Mouse (Mus musculus) forebrain, embryonic 12.5 days (tissue): ENCODE measurements at regions not wholly inside any gene's neighbourhood (a gene's known extent, or its start where the extent isn't known, plus 50 kb on each side); places are given as distances from the start of the nearest gene placed in this dataset.

Experiments used
- ATAC-seq: fragments of 200-750 bp; cut with Nextera tagmentation; 2 replicates; pipeline ENCODE4 v1.8.0; 2017; ENCODE audit warnings: moderate TSS enrichment; ENCODE audit not compliant: low FRiP score
- H3K27ac ChIP-seq: fragments of 300-500 bp; sonication (generic); 2 replicates; pipeline ENCODE4 v1.5.1; 2016; ENCODE audit warnings: mild to moderate bottlenecking
- H3K27me3 ChIP-seq: fragments of 300-500 bp; sonication (generic); 2 replicates; pipeline ENCODE4 v1.6.1; 2016; ENCODE audit warnings: mild to moderate bottlenecking
- H3K36me3 ChIP-seq: fragments of 300-500 bp; sonication (generic); replicated peaks from 2 replicates; pipeline ENCODE4 v1.6.1; 2016; ENCODE audit warnings: mild to moderate bottlenecking
- H3K4me1 ChIP-seq: fragments of 300-500 bp; sonication (generic); 2 replicates; pipeline ENCODE4 v1.6.1; 2016
- H3K4me2 ChIP-seq: fragments of 300-500 bp; sonication (generic); 2 replicates; pipeline ENCODE4 v1.6.1; 2016; ENCODE audit warnings: mild to moderate bottlenecking, moderate library complexity
- H3K4me3 ChIP-seq: fragments of 300-500 bp; sonication (generic); replicated peaks from 2 replicates; pipeline ENCODE4 v1.5.1; 2016; ENCODE audit warnings: mild to moderate bottlenecking
- H3K9ac ChIP-seq: fragments of 300-500 bp; sonication (generic); 2 replicates; pipeline ENCODE4 v1.6.1; 2016; ENCODE audit warnings: mild to moderate bottlenecking
- H3K9me3 ChIP-seq: fragments of 300-500 bp; sonication (generic); 2 replicates; pipeline ENCODE4 v1.6.1; 2016
- WGBS: fragments of 180-500 bp; shearing (Covaris S2); methylation state at CpG from one replicate; pipeline ENCODE4 v1.1.7; 2016; 5-methylcytosine and 5-hydroxymethylcytosine counted together

- Histone ChIP-seq H3K9ac (no peak overlapping the region), H3K4me3 (no peak overlapping the region), H3K4me2 (no peak overlapping the region), H3K27ac (no peak overlapping the region), H3K36me3 (no peaks in the 10 kb centered on the region), H3K27me3 (no peaks in the 10 kb centered on the region), H3K4me1 (no peaks in the 10 kb centered on the region), H3K9me3 (peaks cover 12% of the 10 kb centered on the region)
- WGBS: 84% methylated on average over 7 of the region's 7 CpGs
- ATAC-seq: no peak
Measured at GRCm38 (mm10) chr19:56086413-56087083, 200.4 kb upstream of the Habp2 start.

DNA sequence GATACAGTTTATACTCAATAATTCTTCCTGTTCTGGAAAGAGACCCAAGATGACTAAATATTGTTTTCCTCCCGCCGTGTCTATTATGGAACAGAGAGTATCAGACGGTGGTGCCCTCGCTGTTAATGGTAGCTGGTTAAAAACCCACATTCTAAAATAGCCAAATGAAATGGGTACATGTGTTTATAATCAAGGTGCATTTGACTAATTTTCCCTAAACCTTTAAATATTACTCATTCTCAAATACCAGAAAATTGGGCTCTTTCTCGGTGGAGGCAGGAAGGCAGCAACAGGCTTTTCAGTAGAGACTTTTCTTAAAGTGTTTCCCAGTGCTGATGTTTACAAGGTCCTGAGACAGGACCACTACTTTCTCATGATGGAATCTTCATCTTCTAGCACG lies 199.8 kb upstream of the Habp2 start:
- Histone ChIP-seq H3K9ac (no peak overlapping the region), H3K4me2 (no peak overlapping the region), H3K9me3 (peaks cover 12% of the 10 kb centered on the region), H3K4me1 (no peaks in the 10 kb centered on the region), H3K27ac (no peak overlapping the region), H3K36me3 (no peaks in the 10 kb centered on the region), H3K4me3 (no peak overlapping the region), H3K27me3 (no peaks in the 10 kb centered on the region)
- 85% methylated on average over 6 of the region's 6 CpGs for WGBS
- no peak for ATAC-seq

DNA sequence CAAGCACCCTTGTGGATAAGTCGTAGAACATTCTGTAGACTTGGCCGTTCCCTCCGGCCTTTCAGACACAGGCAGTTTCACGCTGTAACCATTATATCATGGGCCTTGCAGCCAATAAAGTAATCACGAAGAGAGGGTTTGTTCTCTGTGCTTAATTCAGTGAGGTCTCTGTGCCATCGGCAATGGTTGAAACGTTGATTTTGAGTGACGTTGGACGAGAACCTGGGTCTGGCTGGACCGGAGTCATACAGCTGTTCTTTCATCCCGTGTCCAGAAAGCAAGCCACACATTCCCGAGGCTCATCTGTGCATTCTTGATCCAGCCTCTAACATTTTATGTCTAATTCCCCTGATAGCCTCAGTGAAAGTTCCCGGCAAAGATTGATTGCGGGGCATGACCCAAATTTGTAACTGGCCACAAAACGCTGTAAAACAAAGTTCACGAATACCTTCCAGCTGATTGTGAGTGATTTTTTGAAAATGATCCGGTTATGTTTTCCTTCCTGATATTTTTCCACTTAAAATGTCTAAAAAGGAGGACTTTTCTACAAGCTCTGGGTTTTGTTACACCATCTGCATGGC lies 197.1 kb upstream of the Habp2 start:
- Histone ChIP-seq H3K27me3 (peaks cover 5% of the 10 kb centered on the region; the same call in 1 of the 2 replicates), H3K9me3 (no peaks in the 10 kb centered on the region), H3K4me2 (no peak overlapping the region), H3K9ac (no peak overlapping the region), H3K27ac (no peak overlapping the region), H3K4me1 (no peaks in the 10 kb centered on the region), H3K36me3 (no peaks in the 10 kb centered on the region), H3K4me3 (no peak overlapping the region)
- 95% methylated on average over 17 of the region's 17 CpGs for WGBS
- ATAC-seq: no peak

- no peak for ATAC-seq
- no peaks in the 10 kb centered on the region for H3K4me1 ChIP-seq
- no peak overlapping the region for H3K4me2 ChIP-seq
- H3K27ac ChIP-seq: no peak overlapping the region
- H3K9me3 ChIP-seq: no peaks in the 10 kb centered on the region
- WGBS: 94% methylated on average over 5 of the region's 5 CpGs
- H3K4me3 ChIP-seq: no peak overlapping the region
- H3K9ac ChIP-seq: no peak overlapping the region
- peaks cover 5% of the 10 kb centered on the region; the same call in 1 of the 2 replicates for H3K27me3 ChIP-seq
- no peaks in the 10 kb centered on the region for H3K36me3 ChIP-seq
Measured at GRCm38 (mm10) chr19:56091581-56091980, 195.4 kb upstream of the Habp2 start.

GRCm38 (mm10) chr19:56095873-56096272 lies 191.1 kb upstream of the Habp2 start:
- no peaks in the 10 kb centered on the region for H3K36me3 ChIP-seq
- no peak overlapping the region for H3K4me3 ChIP-seq
- H3K9me3 ChIP-seq: no peaks in the 10 kb centered on the region
- 89% methylated on average over 6 of the region's 6 CpGs for WGBS
- H3K27ac ChIP-seq: no peak overlapping the region
- H3K4me1 ChIP-seq: no peaks in the 10 kb centered on the region
- peaks cover 5% of the 10 kb centered on the region; the same call in 1 of the 2 replicates for H3K27me3 ChIP-seq
- H3K9ac ChIP-seq: no peak overlapping the region
- ATAC-seq: no peak
- no peak overlapping the region for H3K4me2 ChIP-seq

DNA sequence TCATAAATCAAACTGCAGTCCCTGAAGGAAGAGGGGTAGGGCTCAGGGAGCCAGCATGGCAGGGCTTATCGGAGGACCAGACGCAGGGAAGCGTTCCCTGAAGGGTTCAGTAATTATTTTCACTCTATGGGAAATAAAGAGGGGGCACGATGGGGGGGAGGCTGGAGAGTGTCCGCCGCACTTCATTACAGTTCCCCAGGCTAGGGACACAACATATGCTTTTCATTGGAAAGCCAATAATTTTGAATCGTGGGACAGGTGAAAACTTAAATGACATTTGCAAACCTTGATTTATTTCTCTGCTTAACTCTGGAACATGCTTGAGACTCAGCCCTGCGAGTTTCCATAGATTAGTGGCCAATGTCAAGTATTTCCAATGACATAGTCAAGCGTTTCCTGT lies 187.2 kb upstream of the Habp2 start:
- WGBS: 90% methylated on average over 9 of the region's 9 CpGs
- no peak for ATAC-seq
- no peaks in the 10 kb centered on the region for H3K36me3 ChIP-seq

DNA sequence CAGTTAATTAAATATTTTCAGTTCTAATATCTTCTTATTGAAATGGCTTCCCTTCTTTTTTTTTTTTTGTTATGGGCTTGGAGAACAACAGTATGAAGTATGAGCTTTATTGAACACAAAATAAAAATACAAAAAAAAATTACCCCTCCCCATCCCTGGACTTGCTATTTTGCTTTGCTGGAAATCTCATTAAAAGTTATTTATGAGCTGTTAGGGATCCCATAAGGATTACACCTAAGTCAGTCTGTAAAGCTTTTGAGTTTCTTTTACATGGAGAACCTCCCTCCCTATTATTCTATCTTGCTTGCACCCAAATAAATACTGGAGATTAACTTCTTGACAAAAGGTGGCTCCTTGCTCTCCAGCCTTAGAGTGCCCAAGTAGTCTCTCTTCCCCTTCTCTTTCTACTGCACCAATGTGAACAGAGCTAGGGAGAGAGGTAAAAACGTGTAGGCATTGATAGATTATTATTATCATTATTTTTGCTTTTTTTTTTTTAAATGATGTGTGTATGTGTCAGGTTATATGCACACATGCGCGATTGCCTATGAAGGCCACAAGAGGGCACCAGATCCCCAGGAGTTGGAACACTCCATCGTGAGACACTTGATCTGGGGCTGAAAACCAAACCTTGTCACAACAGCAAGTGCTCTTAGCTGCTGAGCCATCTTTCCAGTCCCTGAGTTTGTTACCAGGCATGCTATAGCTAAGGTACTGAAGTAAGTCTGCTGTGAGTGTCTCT lies 186.6 kb upstream of the Habp2 start:
- Histone ChIP-seq H3K9ac (no peak overlapping the region), H3K4me3 (no peak overlapping the region), H3K36me3 (no peaks in the 10 kb centered on the region), H3K27me3 (peaks cover 15% of the 10 kb centered on the region; the same call in 1 of the 2 replicates), H3K4me2 (no peak overlapping the region), H3K9me3 (no peaks in the 10 kb centered on the region), H3K27ac (no peak overlapping the region), H3K4me1 (peaks cover 2% of the 10 kb centered on the region; the same call in 1 of the 2 replicates)
- 68% methylated on average over 4 of the region's 4 CpGs for WGBS
- ATAC-seq: no peak

More for the DNA sequence above, 187.2 kb upstream of the Habp2 start:
- no peak overlapping the region for H3K4me3 ChIP-seq
- no peak overlapping the region for H3K9ac ChIP-seq
- no peak overlapping the region for H3K4me2 ChIP-seq
- H3K9me3 ChIP-seq: no peaks in the 10 kb centered on the region
- H3K27me3 ChIP-seq: peaks cover 15% of the 10 kb centered on the region; the same call in 1 of the 2 replicates
- H3K27ac ChIP-seq: no peak overlapping the region
- no peaks in the 10 kb centered on the region for H3K4me1 ChIP-seq

DNA sequence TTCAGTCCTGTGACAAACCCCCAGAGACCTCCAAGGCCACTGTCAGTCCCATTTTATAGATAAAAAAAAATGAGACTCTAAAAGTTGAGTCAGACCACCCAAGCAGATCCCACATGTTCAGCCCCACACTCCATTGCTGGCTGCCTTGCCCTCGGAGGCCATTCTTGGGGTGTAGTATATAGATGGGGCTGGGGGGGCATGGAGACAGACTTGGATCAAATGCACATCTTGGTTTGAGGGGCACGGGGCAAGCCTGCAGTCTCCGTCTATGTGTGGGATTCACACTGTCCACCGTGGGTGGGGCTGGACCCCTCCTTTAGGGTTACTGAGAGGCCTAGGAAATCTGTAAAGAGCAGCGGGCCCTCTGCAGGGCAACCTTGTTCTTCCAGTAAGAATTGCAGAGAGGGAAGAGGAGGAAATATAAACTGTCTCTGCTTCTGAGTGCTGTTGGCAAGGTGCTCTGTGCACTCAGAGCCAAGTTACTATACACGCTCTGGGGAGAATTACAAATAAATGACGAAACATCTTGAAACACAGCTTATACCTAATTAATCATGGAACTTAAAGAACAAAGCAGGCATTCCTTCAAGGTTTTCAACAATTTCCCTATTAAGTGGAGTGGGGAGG lies 184.4 kb upstream of the Habp2 start:
- no peak overlapping the region for H3K27ac ChIP-seq
- no peak for ATAC-seq
- whole genome bisulfite sequencing: 77% methylated on average over 7 of the region's 7 CpGs

GRCm38 (mm10) chr19:56105073-56105451 lies 181.9 kb upstream of the Habp2 start:
- no peaks in the 10 kb centered on the region for H3K36me3 ChIP-seq
- peaks cover 22% of the 10 kb centered on the region for H3K27me3 ChIP-seq
- H3K4me2 ChIP-seq: no peak overlapping the region
- 0 out of 2 replicates have a peak, but pooled peaks cover 4% of the 10 kb centered on the region for H3K9me3 ChIP-seq
- WGBS: 93% methylated on average over 4 of the region's 4 CpGs
- H3K27ac ChIP-seq: no peak overlapping the region
- H3K4me1 ChIP-seq: peaks cover 11% of the 10 kb centered on the region; the same call in 1 of the 2 replicates
- ATAC-seq: no peak
- no peak overlapping the region for H3K4me3 ChIP-seq
- H3K9ac ChIP-seq: no peak overlapping the region

More for the DNA sequence above, 184.4 kb upstream of the Habp2 start:
- Histone ChIP-seq H3K9me3 (no peaks in the 10 kb centered on the region), H3K4me3 (no peak overlapping the region), H3K4me2 (no peak overlapping the region), H3K36me3 (no peaks in the 10 kb centered on the region), H3K4me1 (peaks cover 11% of the 10 kb centered on the region; the same call in 1 of the 2 replicates), H3K9ac (no peak overlapping the region), H3K27me3 (peaks cover 22% of the 10 kb centered on the region)

DNA sequence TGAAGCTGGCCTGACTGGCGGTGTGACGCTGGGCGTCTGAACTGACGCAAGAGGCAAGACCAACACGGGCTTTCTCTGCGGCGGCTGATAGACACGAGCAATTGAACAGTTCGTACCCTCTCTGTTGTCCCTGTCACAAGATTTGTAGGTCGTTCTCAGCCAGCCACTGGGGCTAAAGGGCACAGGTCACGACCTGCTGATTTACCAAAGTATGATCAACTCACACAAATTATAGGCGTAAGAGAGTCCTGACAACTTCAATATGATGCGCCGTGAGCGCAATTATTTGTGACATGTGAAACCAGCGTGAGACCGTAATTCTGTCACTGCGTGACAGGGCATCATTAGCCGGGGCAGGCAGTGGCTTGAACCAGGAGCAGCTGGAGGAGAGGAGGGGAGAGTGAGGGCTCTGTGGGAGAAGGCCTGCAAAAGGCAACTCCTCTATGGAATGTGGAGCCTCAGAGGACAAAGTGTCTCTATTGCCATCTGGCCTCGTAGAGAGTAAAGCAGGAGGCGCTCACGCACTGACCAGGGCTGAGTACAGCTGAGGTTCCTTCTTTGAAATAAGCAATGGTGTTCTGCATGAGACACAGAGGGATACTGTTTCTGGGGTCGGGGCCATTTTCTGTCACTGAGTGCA lies 181.4 kb upstream of the Habp2 start:
- Histone ChIP-seq H3K27ac (0 out of 2 replicates have a peak overlapping the region, but pooled peaks have one; percentile 19), H3K27me3 (peaks cover 22% of the 10 kb centered on the region), H3K9ac (no peak overlapping the region), H3K36me3 (no peaks in the 10 kb centered on the region), H3K9me3 (0 out of 2 replicates have a peak, but pooled peaks cover 4% of the 10 kb centered on the region), H3K4me2 (no peak overlapping the region), H3K4me3 (no peak overlapping the region), H3K4me1 (peaks cover 11% of the 10 kb centered on the region; the same call in 1 of the 2 replicates)
- WGBS: 65% methylated on average over 23 of the region's 23 CpGs
- peak; percentile 51; the same call in 1 of the 2 replicates for ATAC-seq

- H3K27me3 ChIP-seq: peaks cover 15% of the 10 kb centered on the region
- WGBS: 90% methylated on average over 6 of the region's 6 CpGs
Measured at GRCm38 (mm10) chr19:56108796-56109195, 178.1 kb upstream of the Habp2 start.

More at GRCm38 (mm10) chr19:56108796-56109195, 178.1 kb upstream of the Habp2 start:
- H3K27ac ChIP-seq: no peak overlapping the region
- no peak overlapping the region for H3K4me2 ChIP-seq
- peaks cover 11% of the 10 kb centered on the region; the same call in 1 of the 2 replicates for H3K4me1 ChIP-seq
- H3K9me3 ChIP-seq: 0 out of 2 replicates have a peak, but pooled peaks cover 4% of the 10 kb centered on the region
- no peak overlapping the region for H3K9ac ChIP-seq
- H3K36me3 ChIP-seq: no peaks in the 10 kb centered on the region
- ATAC-seq: no peak
- no peak overlapping the region for H3K4me3 ChIP-seq
